Mouse (Mus musculus): ENCODE data around the gene Cfap206.

Gene Cfap206

DNA sequence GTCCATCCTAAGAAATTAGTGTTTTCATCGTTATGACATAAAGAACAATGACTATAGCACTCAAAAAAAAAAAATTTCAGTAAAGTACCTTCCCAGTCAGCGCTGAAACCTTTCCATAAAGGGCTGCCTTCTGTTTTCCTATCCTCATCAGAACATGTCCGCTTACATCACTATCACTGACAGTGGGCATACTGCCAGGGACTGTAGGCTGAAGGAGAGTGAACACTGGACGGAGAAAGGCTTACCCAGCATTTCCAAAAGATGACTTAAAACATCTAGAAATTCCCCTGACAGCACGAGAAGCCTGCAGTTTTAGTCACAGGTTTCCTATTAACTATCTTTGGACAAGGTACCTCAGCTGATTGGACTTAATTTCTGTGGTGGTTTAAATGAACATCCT, 56.3 kb downstream of the Cfap206 start:
- in situ Hi-C loops (cut with MboI) = no loop called here

- in situ Hi-C loops (cut with MboI) = no loop called here
Observed at GRCm38 (mm10) chr4:34667923-34668322, 62.1 kb downstream of the Cfap206 start.

DNA sequence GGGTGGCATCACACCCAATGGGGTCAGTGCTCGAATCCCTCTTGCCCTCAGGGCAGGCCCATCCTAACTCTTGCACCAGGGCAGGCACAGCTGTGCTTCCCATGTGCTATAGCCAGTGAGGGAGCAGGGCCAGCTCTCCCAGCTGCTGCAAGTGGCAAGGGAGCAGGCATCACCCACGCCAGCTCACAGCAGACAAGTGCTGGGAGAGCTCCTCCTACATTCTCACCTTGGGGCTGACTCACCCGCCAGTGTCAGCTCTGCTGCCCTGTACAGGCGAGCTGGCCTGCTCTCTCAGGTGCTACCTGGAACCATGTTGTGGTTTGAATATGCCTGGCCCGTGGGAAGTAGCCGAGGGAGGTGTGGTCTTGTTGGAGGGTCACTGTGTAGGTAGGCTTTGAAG, 68.1 kb downstream of the Cfap206 start:
- in situ Hi-C loops (cut with MboI) = no loop called here

DNA sequence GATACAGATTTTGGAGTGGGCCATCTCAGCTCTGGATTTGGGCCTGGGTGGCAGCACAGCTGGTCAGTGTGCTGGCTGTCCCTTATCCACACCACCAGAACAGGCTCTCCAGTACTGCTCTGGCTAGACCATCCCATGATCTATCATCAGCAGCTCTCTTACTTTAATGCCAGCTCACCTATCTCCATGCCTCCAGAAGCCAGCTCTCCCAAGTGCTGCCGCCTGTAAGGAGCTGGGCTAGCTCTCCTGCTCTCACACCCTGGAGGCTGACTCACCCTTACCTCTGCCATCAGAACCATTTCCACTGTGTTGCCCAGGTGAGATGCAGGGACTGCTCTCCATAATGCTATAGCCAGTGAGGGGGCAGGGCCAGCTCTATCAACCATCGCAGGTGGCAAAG, 68.5 kb downstream of the Cfap206 start:
- in situ Hi-C loops (cut with MboI) = no loop called here

GRCm38 (mm10) chr4:34659012-34659411, 71.0 kb downstream of the Cfap206 start:
- in situ Hi-C loops (cut with MboI) = no loop called here

DNA sequence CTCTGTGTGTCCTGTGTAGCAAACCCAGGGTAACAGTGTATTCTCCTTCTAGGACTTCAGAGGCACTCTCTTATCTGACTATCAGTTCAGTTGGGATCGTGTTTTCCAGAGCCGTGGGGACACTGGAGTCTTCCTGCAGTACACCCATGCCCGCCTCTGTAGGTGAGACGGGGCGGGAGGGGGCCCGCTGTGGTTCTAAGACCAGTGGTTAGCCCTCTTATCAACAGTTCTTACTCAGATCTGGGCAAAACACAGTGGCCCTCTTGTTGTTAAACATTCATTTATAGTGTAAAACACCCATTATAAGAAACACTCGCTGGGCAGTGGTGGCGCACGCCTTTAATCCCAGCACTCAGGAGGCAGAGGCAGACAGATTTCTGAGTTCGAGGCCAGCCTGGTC, 73.9 kb downstream of the Cfap206 start:
- in situ Hi-C loops (cut with MboI) = no loop called here

DNA sequence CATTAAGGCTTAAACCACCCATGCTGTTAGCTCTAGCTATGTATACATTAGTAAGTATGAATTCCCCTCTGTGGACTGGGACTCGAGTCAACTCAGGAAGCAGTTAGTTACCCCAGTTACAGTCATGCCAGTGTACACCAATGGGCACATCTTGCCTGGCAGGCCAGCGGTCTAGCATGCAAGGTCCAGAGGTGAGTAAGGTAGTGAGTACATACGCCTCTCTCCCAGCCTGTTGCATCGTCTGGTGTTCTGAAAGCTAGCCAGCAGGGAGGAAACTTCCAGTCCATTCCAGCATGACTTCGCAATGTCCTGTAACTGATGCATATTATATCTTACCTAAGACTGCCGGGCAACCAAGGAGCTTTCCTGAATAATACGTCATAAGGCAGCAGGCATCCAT, 76.8 kb downstream of the Cfap206 start:
- in situ Hi-C loops (cut with MboI) = no loop called here

- in situ Hi-C loops (cut with MboI) = no loop called here
Observed at GRCm38 (mm10) chr4:34644779-34645178, 85.2 kb downstream of the Cfap206 start.

DNA sequence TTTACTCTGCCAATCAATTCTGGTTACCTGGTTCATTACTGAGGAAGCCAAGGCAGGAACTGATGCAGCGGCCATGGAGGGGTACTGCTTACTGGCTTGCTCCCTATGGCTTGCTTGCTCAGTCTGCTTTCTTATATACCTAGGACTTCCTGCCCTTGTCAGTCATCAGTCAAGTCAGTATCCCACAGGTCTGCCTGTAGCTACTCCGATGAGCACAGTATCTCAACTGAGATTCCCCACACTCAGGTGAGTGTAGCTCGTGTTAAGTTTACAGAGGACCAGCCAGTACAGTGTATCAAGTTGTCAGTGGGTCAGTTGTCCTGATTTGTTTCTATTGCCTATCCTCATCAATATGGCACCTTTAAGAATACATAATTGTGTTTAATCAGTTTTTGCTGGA, 89.3 kb downstream of the Cfap206 start:
- in situ Hi-C loops (cut with MboI) = no loop called here

GRCm38 (mm10) chr4:34639745-34640364, 90.2 kb downstream of the Cfap206 start:
- in situ Hi-C loops (cut with MboI) = no loop called here

Measured in mature B cell (primary cell).